Mouse (Mus musculus) retina, embryonic 14.5 days (tissue): ENCODE measurements at regions not wholly inside any gene's neighbourhood (a gene's known extent, or its start where the extent isn't known, plus 50 kb on each side); places are given as distances from the start of the nearest gene placed in this dataset.

Source experiments
- DNase-seq: peaks from one replicate; pipeline ENCODE4 v3.0.0-alpha.2; 2015; ENCODE audit warnings: low spot score

- DNase-seq: no peak
Observed at GRCm38 (mm10) chr15:38609522-38609921, 1184.2 kb downstream of the 4930447A16Rik start.
